Mouse (Mus musculus) heart, postnatal 0 days (tissue): ENCODE results near the gene Epha3.

ENCODE experiments used
- CTCF ChIP-seq: IDR thresholded peaks from 2 replicates; pipeline ENCODE4 v1.5.1; 2016; ENCODE audit warnings: antibody characterized with exemption, control low read depth, low read depth
- EP300 ChIP-seq: IDR thresholded peaks from 2 replicates; pipeline ENCODE4 v1.6.1; 2016; ENCODE audit warnings: antibody characterized with exemption, low read depth

DNA sequence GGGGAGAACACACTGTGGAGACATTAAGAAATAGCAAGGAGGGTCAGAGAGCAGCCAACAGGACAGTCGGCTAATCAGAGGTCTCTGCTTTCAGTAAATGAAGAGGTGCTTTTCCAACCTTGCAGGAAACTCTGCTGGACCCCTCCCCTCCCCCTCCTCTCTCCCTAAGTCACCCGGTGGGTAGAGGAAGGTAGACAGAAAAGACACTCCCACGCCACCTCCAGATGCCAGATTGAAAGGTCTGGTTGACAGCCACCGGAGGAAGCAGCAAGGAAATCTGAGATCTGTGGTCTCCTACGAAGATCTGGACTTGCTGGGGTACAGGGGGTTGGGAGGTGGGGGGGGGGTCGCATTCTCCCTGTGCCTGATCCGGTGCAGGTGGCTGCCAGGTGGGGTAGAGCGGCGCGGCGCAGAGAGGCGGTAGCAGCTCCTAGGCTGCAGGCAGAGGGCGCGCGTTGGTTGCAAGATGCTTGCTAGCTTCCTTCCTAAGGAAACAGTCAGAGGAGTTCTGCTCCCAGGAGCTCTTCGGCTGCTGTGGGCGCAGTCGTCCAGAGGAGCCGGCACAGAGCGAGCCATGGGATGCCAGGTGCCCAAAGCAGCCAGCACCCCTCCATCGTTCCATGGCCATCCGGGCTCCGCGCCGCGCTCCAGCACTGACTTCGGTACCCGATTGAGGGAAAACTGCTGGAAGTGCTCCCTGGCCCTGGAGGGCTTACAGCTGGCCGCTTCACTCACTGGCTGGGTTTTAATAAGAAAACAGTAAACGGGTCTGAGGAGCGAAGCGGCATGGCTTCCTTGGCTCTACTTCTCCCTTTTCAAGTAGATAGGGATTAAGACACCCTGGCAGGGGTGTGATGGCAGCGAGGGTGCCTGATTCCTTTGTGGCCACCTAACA, 7.1 kb downstream of the Epha3 start:
- TF ChIP-seq CTCF (peak; percentile 73), EP300 (no peak)
